Mouse (Mus musculus): ENCODE measurements around the gene Xpnpep2.

The Xpnpep2 gene

GRCm38 (mm10) chrX:48158229-48158919, 49.8 kb downstream of the Xpnpep2 start:
- no peak for DNase-seq (ENCODE audit: low spot score in 2 of 2)

GRCm38 (mm10) chrX:48169892-48170291, 61.4 kb downstream of the Xpnpep2 start:
- no peak for DNase-seq (ENCODE audit: low spot score in 2 of 2)

GRCm38 (mm10) chrX:48170368-48170767, 61.8 kb downstream of the Xpnpep2 start:
- no peak for DNase-seq (ENCODE audit: low spot score in 2 of 2)

- DNase-seq (ENCODE audit: low spot score in 2 of 2): no peak
Observed at GRCm38 (mm10) chrX:48181844-48182243, 73.3 kb downstream of the Xpnpep2 start.

- no peak for DNase-seq (ENCODE audit: low spot score in 2 of 2)
Observed at GRCm38 (mm10) chrX:48184703-48185102, 76.2 kb downstream of the Xpnpep2 start.

Data from spleen, postnatal 14 days (tissue).